Comparison of ENCODE assay signal across 8 mouse cellular contexts in genomic region chr6:56831697-56832406, GRCm38 (mm10). TPM values are rescaled to one million over a fixed set of nuclear protein-coding genes. Genes with fewer than 3 reads are reported as not detected.
A peak's percentile ranks its signal among the peaks of the same experiment; 100 is the strongest.
DNase-seq lines count a peak whose midpoint lies in the region; ATAC-seq and TF ChIP-seq lines count a peak whose summit lies in the region.

Fkbp9 (plus strand) TSS chr6:56832059.

- H3K4me1 ChIP-seq in hindbrain, embryonic 11.5 days (replicated peaks; ENCODE audit: control insufficient read depth, insufficient read depth, low read length), result no peaks in the 10 kb centered on the region
- no peaks in the 10 kb centered on the region for H3K4me1 ChIP-seq in lung, postnatal 0 days (ENCODE audit: insufficient read depth, low read depth, low read length)

- H3K27ac ChIP-seq in hindbrain, embryonic 11.5 days (ENCODE audit: low read depth, low read length), result peak within 1 kb of the TSS; percentile 51; the same call in 1 of the 2 replicates
- H3K27ac ChIP-seq in lung, postnatal 0 days (ENCODE audit: low read length), result peak within 1 kb of the TSS; percentile 89

- TF ChIP-seq CTCF in lung, postnatal 0 days (IDR thresholded peaks at IDR 0.05), result no peak

- no peaks in the 10 kb centered on the region; the same call in 1 of the 2 replicates for H3K27me3 ChIP-seq in hindbrain, embryonic 11.5 days (ENCODE audit: control insufficient read depth, insufficient read depth, low read length)
- H3K27me3 ChIP-seq in lung, postnatal 0 days (replicated peaks; ENCODE audit: insufficient read depth, low read length), result no peaks in the 10 kb centered on the region

- whole genome bisulfite sequencing in hindbrain, embryonic 11.5 days, result under 1% methylated on average over 44 of the region's 58 CpGs
- 2% methylated on average over 53 of the region's 58 CpGs for WGBS in lung, postnatal 0 days

- peak within 1 kb of the TSS; percentile 72 for H3K9ac ChIP-seq in hindbrain, embryonic 11.5 days (ENCODE audit: low read depth, low read length)
- H3K9ac ChIP-seq in lung, postnatal 0 days (replicated peaks; ENCODE audit: low read depth), result peak within 1 kb of the TSS; percentile 72

- TF ChIP-seq EP300 in lung, postnatal 0 days (IDR thresholded peaks at IDR 0.05), result no peak

- ATAC-seq in hindbrain, embryonic 11.5 days (ENCODE audit: low FRiP score), result peak; percentile 94
- ATAC-seq in lung, postnatal 0 days, result peak; percentile 99

- H3K36me3 ChIP-seq in hindbrain, embryonic 11.5 days (ENCODE audit: control insufficient read depth, insufficient read depth, low read length), result no peaks in the 10 kb centered on the region
- no peaks in the 10 kb centered on the region for H3K36me3 ChIP-seq in lung, postnatal 0 days (ENCODE audit: insufficient read depth, low read length)

- DNase-seq in ZHBTc4 (ENCODE audit: low read depth, low spot score), result peak; percentile 92
- DNase-seq in cerebellum, postnatal 4 days (ENCODE audit: low spot score in 2 of 2), result peak; percentile 39 to 49
- DNase-seq in frontal cortex, postnatal 25 days (ENCODE audit: low spot score in 2 of 2), result peak; percentile 11 to 37
- DNase-seq in hindbrain, embryonic 11.5 days (ENCODE audit: low spot score), result peak; percentile 83
- DNase-seq in layer of hippocampus, postnatal 14 days (ENCODE audit: low spot score in 2 of 2), result peak; percentile 52 to 59
- DNase-seq in lung, postnatal 0 days (ENCODE audit: low spot score), result peak; percentile 95
- DNase-seq in retina, embryonic 14.5 days (ENCODE audit: low spot score), result peak; percentile 78
- peak; percentile 75 to 85 for DNase-seq in urinary bladder, postnatal 36 days (ENCODE audit: low spot score in 2 of 2)

- H3K9me3 ChIP-seq in hindbrain, embryonic 11.5 days (ENCODE audit: control insufficient read depth, low read length), result no peaks in the 10 kb centered on the region
- no peaks in the 10 kb centered on the region for H3K9me3 ChIP-seq in lung, postnatal 0 days (ENCODE audit: low read length)

- peak within 1 kb of the TSS; percentile 83 for H3K4me2 ChIP-seq in hindbrain, embryonic 11.5 days (replicated peaks; ENCODE audit: low read depth, low read length)
- H3K4me2 ChIP-seq in lung, postnatal 0 days (replicated peaks; ENCODE audit: low read depth, low read length), result peak within 1 kb of the TSS; percentile 81

- peak within 1 kb of the TSS; percentile 58 for H3K4me3 ChIP-seq in hindbrain, embryonic 11.5 days (ENCODE audit: low read depth, low read length)
- H3K4me3 ChIP-seq in lung, postnatal 0 days (ENCODE audit: low read depth, low read length), result peak within 1 kb of the TSS; percentile 66

RNA-seq across cellular contexts. Expression of gene Fkbp9, which starts in this region (rescaled TPM):
- 55.4 and 61.4 TPM in 2 replicates for polyA plus RNA-seq in hindbrain, embryonic 11.5 days (2014; fragmentation: Nextera tagmentation; extraction: Ambion mirVana)
- total RNA-seq in layer of hippocampus, postnatal 14 days (2021), result 10 to 100 TPM; 34.7 to 38.7 TPM
- polyA plus RNA-seq in lung, postnatal 0 days (2015; fragmentation: Nextera tagmentation; extraction: Ambion mirVana), result 130 and 134 TPM in 2 replicates

Comparison
In these comparisons a context has a peak if more than half of its experiments do, and no peak if none do; other contexts are left out.
1. Peak in every context shown above with its lines: DNase-seq, ATAC-seq, H3K4me3 ChIP-seq and H3K27ac ChIP-seq.
2. DNase-seq: peak in every context shown above with its lines; median percentile 95 in lung, postnatal 0 days; 92 in ZHBTc4; 83 in hindbrain, embryonic 11.5 days; 80 in urinary bladder, postnatal 36 days; 78 in retina, embryonic 14.5 days; 56 in layer of hippocampus, postnatal 14 days; 44 in cerebellum, postnatal 4 days; 24 in frontal cortex, postnatal 25 days.